Mouse (Mus musculus) thymus, postnatal 4 days (tissue): Measurements from ENCODE around the gene Wee1.
"Not testable (repeated sequence)": the region's sequence is repeated elsewhere in the genome, so short reads cannot be mapped to it uniquely, and the experiment has no call there.

ENCODE experiments used
- DNase-seq: peaks from one replicate; pipeline ENCODE4 v3.0.0; 2021

Gene Wee1

DNA sequence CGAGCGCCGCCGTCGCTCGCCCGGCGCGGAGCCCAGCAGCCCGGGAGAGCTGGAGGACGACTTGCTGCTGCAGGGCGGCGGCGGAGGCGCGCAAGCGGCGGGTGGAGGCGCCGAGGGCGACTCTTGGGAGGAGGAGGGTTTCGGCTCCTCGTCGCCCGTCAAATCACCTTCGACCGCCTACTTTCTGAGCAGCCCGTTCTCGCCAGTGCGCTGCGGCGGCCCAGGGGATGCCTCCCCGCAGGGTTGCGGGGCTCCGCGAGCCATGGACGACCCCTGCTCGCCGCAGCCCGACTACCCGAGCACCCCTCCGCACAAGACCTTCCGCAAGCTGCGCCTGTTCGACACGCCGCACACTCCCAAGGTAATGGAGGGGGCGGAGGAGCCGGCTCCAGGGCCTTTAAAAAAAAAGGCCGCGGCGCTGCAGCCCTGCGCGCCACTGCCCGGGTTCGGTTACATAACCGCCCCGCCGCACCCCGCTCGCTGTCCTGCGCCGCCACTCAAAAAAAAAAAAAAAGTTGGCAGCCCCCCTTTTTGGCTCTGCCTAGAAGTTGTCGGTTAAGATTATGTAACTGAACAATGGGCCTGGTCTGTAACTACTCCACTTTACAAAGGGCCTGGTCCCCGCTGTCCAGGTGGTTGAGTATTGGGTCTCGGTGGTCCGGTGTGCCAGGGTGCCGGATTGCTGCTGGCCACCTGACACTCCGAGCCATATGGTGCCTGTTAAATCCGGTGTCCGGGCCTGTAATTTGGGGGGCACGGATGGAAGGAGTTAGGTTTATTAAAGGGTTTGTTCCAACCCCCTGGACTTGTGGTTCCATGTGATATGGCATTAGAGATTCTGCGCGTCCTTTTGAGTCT, 948 bp downstream of the Wee1 start:
- DNase-seq: peak; percentile 77

DNA sequence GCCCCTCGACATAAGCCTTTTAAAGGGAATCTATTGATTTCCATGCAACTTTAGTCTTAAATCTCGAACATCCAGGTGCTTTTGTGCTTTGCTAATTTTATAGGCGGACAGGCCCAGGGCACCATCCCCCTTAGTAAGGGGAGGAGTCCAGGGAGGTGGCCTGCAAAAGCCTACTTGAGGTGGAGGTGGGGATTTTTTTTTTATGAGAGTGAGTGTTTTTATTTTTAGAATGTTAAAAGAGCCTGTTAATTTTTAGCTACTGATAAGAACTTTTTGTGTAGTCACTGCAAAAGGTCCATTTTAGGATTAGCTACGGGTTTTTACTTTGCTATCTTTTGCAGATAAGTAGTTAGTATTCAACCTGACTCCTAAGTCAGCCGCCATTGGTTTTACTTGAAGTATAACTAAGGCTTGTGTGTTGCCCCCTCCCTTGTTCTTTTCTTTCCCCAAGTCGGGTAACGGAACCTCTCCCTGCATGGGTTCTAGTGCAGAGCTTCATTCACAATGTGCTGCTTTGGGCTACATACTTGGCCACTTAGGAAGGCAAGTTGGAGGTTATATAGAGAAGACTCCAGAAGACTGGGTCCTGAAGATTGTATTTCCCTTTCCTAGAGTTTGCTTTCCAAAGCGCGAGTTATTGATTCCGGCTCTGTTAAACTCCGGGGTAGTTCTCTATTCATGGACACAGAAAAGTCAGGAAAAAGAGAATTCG, 2.2 kb downstream of the Wee1 start:
- DNase-seq: peak; percentile 24

GRCm38 (mm10) chr7:110128566-110128965, 6.7 kb downstream of the Wee1 start:
- no peak for DNase-seq

DNA sequence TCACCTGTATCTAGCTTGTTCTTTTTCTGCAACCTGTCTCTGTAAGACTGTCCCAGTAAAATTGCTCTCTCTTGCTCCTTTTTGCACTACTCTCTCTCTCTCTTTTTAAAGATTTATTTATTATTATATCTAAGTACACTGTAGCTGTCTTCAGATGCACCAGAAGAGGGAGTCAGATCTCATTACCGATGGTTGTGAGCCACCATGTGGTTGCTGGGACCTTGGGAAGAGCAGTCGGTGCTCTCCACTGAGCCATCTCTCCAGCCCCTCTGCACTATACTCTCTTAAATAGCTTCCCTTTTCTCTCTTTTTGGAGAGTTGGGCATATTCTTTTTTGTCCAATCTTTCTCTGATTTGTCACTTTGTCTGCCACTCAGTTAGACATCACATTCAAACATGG, 10.4 kb downstream of the Wee1 start:
- DNase-seq: not testable (repeated sequence)

DNA sequence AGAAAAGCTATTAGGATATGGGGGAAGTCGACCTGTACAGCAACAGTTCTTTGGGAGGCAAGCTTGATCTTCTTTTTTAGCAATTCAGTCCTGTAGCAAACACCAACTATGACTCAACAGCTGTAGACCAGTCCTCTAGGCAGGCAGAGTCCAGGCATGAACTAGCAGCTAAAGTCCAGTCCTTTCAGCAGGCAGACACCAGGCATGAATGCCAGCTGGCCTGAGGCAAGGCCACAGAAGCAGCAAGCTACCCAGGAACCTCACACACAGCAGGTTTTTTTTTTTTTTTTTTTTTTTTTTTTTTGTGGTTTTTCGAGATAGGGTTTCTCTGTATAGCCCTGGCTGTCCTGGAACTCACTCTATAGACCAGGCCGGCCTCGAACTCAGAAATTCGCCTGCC, 12.1 kb downstream of the Wee1 start:
- DNase-seq: no peak

DNA sequence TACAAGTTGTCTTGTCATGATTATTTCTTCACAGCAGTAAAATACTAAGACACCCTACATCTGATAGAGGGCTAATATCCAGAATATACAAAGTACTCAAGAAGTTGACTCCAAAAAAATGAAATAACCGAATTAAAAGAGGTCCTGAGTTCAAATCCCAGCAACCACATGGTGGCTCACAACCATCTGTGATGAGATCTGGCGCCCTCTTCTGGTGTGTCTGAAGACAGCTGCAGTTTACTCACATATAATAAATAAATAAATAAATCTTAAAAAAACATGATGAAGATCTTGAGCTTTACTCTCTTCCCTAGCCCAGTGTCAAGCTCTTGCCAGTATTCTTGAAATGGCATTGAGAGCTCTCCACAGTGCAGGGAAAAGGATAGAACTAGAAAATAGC, 16.7 kb downstream of the Wee1 start:
- peak; percentile 42 for DNase-seq

DNA sequence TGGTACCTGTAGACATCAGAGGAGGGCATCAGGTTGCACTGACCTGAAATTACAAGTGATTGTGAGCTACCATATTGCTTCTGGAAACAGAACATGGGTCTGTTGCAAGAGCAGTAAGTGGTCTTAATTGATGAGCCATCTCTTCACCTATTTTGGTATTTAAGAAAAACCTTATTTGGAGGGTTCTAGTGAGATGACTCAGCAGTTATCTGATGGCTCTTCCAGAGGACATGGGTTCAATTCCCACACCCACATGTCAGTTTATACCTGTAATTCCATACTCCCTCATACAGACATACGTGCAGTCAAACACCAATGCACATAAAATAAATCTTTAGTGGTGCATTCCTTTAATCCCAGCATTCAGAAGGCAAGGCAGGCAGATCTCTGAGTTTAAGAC, 22.0 kb downstream of the Wee1 start:
- DNase-seq: no peak

DNA sequence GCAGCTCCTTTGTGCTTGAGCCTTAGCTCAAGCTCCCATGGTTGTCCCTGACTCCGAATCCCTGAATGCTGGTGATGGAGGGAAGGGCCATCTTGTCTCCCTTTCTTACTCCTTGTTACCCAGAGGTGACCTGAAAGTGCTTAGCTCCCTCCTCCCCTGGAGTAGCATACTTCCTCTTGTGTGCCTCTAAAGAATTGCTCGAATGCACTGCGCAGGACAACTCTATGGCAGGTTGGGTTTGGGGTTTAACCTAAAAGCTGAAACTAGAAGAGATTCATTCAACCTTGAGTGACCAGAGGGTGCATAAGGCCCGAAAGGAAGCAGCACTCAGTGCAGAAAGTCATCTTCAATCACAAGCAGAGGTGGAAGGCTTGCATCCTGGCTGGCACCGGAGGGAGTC, 31.0 kb downstream of the Wee1 start:
- DNase-seq: no peak

- DNase-seq: peak; percentile 26
Measured at GRCm38 (mm10) chr7:110156712-110157260, 34.9 kb downstream of the Wee1 start.

DNA sequence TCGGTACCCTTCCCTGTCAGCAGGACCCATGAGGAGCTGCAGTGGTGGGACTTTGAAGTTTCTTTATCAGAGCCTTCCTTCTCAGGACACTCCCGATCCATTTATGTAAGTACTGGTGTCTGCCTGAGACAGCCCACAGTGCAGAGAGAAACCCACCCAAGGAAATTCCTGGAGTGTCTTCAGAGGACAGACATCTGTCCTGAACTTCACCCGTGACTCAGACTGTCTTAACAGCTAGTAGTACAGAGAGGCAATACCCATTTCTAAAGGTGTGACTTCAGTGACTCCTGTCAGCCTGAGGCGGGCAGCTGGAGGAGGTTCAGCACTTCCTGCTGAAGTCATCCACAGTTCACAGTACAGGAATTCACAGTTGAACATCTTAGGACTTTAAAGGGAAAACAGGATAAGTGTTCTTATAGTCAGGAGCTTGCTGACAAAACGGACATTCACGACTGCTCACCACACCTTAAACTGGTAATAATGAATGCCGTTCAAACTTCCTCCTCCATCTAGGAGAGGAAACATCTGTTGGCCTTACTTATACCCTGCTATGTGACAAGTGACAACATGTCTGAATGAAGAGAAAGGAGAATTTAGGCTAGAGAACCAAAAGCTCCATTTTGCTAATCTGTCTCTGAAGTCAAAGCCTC, 35.5 kb downstream of the Wee1 start:
- peak; percentile 43 for DNase-seq

DNA sequence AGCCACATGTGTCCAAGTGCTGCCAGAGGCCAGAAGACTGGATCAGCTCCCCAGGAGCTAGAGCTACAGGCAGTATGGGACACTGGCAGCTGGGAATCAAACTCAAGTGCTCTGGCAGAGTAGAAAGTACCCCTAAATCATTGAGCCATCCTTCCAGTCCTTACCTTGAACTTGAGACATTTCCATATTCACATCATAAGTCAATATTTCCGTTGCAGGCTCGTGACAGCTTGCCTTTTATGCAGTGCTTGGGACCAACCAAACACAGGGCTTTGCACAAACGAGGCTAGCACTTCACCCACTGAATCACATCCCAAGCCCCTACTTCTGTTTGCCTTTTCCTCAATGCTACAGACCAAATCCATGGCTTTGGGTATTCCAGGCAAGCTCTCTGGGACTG, 36.2 kb downstream of the Wee1 start:
- DNase-seq: no peak

GRCm38 (mm10) chr7:110160109-110160508, 38.3 kb downstream of the Wee1 start:
- not testable (repeated sequence) for DNase-seq

GRCm38 (mm10) chr7:110160601-110161000, 38.8 kb downstream of the Wee1 start:
- DNase-seq: no peak

DNA sequence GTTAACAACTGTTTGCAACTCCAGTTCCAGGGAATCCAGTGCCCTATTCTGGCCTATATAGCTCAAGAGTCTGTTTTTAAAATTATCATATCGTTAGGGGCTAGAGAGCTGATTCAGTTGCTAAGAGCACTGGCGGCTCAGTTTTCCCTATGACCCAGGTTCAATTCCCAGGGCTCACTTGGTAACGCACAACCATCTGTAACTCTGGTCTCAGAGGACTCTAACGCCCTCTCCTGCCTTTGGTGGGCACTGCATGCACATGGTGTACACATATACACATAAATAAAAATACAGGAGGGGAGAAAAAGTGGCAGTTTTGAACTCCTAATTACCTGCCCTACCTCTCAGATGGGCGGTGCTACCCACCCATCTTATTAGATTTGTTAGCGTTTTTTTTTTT, 41.2 kb downstream of the Wee1 start:
- peak; percentile 32 for DNase-seq

GRCm38 (mm10) chr7:110164103-110164681, 42.3 kb downstream of the Wee1 start:
- DNase-seq: peak; percentile 91

- peak; percentile 96 for DNase-seq
Measured at GRCm38 (mm10) chr7:110164712-110165122, 42.9 kb downstream of the Wee1 start.

GRCm38 (mm10) chr7:110166233-110166632, 44.4 kb downstream of the Wee1 start:
- no peak for DNase-seq

DNA sequence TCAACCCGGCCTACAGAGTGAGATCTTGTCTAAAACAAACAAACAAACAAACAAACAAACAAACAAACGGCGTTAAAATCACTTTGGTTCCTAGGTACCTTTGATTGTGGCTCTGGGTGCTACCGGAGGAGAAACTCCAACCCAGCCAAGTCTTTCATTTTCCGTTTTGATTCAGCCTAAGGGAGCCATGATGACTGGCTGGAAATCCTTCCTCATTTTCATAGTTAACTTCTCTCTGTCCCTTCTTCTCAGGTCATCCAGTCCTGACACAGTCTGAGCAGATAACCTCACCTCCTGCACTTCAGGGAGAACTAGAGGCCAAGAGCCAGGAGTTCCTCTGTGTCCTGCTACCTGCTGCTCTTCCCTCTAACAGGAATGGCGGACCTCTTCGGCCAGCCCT, 57.4 kb downstream of the Wee1 start:
- no peak for DNase-seq

- no peak for DNase-seq
Measured at GRCm38 (mm10) chr7:110180613-110181012, 58.8 kb downstream of the Wee1 start.

DNA sequence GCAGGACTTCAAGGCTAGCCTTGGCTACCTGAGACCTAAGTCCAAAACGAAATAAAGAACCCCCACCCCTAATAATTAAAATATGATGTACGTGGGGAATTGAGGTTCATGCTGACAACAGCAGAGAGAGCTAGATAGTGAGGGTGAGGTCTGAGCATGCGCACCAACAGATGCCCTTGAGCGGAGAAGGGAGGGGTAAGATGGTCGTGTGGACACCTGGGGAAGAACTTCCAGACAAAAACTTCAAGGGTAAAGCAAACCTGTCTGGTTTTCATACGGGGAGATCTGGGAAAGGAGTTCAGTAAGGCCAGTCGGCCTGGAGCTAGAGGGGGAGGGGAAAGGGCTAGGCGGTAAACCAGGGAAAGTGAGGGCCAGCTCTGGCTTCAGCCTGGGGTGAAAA, 59.6 kb downstream of the Wee1 start:
- DNase-seq: no peak

GRCm38 (mm10) chr7:110184608-110185007, 62.8 kb downstream of the Wee1 start:
- no peak for DNase-seq

DNA sequence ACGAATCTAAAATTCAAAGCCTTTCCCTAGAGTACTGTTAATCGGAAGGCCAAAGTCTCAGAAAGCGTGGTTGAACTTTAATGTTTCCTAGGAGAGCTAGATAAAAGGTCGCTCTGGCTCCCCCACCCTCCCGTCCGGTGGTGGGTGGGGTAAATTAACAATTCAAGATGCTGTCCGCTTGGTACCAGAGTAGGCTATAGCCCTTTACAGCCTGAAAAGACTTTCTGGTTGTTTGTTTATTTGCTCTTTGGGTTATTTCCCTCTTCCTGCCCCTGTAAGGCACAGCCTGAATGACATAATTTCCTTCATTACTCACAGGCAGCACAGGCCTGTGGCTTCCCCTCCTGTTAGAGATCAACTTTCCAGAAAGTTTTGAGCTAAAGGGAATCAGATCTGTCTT, 68.1 kb downstream of the Wee1 start:
- no peak for DNase-seq
